Mouse (Mus musculus) cerebellum, postnatal 14 days (tissue): ENCODE data around the gene Gm43738.
"Not testable (repeated sequence)": the region's sequence is repeated elsewhere in the genome, so short reads cannot be mapped to it uniquely, and the experiment has no call there.

Experiments
- DNase-seq, 2 experiments: peaks; one replicate each; pipeline ENCODE4 v3.0.0; 2021; ENCODE audit warnings: mixed read lengths in 2 of 2

Gene Gm43738

DNA sequence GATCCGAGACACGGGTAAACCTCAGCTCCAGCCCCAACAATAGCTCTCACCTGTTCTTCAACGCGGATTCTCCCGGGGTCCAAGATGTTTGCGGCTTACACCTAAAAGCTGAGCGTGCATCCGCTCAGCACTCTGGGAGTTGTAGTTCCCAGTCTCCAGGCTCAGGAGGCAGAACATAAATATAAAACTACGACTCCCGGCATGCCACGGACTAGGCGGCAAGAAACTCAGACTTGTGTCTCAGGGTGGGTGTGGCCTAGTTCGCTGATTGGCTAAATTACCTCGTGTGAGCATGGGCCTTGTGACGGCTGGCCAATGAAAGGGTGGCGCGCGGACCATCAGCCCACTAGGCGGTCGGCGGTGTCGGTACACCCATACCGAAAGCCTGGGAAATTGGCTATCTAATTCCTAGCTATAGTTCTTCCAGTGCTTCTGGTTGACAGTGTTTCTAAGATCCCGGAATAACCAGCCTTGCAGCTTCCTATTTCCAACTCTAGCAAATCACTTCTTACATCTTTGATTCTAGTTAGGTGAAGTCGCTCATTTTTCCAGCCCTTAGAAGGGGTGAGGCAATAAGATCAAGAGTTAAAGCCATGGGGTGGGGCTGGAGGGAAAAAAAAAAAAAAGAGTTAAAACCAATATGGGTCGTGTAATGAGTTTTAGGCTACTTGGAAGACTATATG, 1.1 kb upstream of the Gm43738 start, which contains the start of gene Fdps:
Gene Fdps (minus strand): TSS at position 148 of the 683 bp plus-strand sequence.
- DNase-seq = peak; percentile 95 to 97

DNA sequence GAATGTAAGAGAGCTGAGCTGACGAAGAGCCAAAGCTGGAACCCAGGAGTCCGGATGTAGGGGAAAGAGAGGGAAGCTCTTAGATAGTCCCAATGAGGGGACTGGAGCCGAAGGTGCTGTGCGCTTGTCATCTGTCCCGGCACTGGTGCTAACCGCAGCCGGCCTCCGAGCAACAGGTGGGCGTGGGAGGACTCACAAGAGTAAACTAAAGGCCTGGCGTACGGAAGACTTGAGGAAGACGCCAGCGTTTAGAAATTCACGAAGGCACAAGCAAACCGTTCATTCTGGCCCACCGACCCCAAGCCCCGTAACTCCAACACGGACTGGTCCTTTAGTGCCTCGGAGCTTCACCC, 536 bp upstream of the Gm43738 start:
- DNase-seq = peak in 1 of 2 experiments; percentile 67

DNA sequence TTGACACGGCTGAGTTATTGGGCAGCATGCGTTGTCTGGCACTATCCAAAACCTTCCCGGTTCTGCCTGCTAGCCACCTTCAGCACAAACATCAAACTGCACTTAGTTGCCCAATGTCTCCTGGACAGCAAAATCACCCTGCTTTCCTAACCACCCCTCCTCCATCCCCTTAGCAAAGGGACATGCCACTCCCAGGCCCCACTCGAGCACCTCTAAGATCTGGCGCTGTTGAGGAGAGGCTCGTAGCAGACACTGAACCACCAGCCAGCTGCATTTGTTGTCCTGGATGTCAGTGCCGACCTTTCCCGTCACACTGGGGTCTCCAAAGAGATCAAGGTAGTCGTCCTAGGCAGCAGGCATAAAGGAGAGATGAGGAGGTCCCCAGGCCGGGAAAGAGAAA, 6.9 kb downstream of the Gm43738 start:
- no peak for DNase-seq

DNA sequence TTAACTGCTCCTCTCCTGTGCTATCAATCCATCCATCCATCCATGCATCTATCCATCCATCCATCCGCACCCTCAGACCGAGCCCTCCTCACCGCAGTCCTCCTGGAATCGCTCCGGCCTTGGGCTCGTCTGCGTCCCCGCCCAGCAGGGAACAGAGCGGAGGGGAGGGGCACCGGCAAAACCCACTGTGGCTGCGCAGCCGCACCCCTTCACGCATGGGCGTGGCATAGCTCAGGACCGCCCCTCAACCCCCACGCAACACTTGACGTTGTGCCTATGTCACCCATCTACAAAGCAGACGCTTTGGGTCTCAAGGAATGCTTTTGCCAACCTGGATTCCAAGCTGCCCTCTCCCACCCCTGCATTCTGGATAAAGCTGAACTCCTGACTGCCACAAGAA, 7.7 kb downstream of the Gm43738 start, which contains the start of gene Rusc1:
Gene Rusc1 (minus strand): TSS at position 137 of the 400 bp plus-strand sequence.
- DNase-seq = peak; percentile 97 to 98

DNA sequence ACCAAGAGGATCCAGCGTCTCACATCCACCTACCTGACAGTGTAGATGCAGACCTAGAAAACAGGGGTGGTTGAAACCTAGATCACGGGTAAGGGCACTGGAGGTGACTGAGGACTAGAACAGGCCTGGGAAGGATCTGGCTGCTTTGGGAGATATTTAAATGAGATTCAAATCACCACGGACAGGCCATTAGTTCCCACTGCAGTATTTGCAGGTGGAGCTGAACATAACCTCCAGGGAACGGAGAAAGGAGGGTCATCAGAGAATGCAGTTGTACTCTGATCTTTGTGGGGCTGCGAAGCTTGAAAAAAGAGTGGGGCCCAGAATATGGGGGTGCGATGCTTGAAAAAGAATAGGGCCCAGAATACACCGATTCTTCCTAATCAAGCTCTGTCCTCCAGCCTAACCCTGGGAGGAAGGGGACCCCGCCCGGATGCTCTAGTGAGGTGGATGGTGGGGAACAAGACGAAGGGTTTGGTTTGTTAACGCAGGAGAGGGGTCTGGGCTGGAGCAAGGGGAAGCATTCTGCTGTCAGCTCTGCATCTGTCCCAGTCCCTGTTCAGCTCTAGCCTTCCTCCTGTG, 8.3 kb downstream of the Gm43738 start:
- DNase-seq = no peak

DNA sequence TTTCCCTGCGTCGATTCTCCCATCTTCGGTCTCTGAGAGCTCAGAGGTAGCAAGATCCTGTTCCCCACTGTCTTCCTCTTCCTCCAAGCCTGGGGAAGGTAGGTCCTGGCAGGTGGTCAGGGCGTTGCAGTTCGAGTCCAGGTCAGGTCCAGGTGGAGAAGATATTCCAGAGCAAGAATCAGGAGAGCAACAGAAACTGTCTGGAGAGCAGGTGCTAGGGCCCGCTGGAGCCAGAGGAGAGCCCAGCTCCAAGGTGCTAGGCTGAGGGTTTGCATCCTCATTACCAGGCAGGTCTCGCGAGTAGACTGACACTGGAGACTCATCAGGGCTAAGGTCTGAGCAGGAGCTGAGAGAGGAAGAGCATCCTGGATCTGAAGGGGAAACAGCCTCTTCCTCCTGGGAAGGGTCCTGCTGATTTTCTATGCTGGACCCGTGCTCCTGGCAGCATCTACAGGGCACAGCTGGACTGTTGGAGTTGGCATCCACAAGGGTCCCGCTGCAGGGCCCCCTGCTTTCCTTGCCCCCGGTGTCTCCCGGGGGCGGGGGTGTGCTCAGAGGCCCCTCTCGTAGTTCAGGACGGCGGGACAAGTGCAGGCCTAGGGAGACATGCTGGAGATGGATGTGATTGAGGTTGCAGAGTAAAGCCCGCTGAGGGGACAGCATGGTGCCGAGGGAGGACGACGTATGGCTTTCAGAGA, 8.9 kb downstream of the Gm43738 start:
- DNase-seq = peak; percentile 48 to 50

DNA sequence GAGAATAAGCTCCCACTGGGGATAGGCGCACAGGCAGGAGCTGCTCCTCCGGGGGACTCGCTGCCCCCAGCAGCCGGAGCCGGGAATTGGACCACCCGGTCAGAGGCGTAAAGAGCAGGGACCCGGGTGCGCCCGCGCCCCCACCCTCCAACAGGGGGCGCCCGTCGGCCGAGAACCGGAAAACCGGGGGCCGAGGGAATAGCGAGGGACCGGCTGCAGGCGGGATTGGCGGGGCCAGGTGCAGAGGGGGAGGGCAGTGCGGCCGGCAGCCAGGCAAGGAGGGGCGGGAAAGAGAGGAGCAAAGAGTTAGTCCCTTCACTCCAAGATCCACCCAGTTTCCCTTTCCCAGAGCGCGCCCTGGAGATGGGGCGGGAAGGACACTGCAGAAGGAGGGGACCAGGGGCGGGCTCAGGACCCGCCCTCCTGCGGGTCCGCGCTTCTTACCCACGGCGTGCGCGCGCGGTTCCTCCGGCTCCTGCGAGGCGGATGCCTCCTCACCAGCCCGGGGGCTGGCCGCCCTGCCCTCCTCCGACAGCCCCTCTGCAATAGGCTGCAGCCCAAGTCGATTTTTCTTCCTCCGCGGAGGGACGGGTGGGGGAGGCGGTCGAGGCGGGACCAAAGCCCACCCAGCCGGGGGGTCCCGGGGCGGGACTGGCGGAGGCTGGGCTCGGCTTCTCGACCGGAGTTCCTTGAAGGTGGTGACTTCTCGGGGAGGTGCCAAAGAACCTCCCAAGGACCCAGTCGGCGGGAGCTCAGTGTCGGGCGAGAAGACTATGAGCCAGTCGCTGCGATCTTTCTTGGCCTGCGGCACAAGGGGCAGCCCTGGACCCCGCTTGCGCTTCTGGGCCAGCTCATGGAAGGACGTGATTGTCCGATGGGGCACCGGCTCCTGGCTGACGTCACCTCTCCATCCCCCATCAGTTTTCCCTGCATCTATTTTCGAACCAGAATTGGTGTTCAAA, 9.9 kb downstream of the Gm43738 start:
- DNase-seq = peak; percentile 90 to 91

DNA sequence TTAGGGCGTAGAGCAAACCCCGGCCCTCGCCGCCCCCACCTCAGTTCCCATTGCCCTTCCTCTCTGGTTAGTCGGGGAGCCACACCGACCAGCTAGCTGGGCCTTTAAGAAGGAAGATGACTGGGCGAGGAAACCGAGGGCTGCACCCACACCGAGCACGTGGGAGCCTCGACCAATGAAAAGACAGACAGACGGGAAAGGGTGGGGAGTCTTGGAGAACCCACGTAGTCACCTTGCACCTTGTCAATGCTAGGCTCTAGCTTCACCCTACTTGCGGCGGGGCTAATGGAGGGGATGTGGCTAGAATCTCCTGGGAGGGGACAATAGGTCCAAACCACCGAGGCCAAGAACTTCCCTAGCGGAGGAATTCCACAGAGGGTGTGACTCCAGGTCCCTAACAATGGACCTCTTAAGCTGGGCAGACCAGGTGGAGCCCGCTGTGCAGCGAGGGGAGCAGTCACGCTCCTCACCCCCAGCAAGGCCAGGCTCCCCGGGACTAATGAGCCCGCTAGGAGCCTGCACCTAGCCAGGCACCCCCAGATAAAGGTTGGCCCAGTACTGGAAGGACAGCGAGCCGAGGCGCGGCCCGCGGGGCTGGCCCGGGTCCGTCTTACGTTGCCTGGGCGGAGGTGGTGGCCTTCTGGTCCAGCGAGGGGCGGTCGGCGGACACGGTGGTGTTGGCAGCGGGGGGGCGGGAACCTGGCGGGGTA, 10.9 kb downstream of the Gm43738 start:
- peak; percentile 86 for DNase-seq

DNA sequence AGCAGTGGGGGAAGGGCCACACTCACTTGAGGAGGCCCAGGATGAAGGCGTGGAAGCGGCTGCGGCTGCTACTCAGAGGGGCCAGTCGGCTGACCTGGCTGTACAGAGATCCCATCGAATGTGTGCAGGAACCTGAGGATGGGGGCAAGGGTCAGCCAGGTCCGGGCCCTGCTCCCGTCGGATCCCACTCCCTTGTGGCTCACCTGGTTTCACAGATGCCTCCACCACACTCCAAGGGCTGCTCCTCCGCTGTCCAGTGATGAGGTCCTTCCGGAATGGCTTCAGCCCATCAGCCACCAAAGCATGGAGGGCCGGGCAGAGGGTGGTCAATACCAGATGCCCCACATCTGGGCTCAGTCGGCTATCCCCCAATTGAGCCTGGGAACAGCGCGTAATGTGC, 11.9 kb downstream of the Gm43738 start:
- no peak for DNase-seq

DNA sequence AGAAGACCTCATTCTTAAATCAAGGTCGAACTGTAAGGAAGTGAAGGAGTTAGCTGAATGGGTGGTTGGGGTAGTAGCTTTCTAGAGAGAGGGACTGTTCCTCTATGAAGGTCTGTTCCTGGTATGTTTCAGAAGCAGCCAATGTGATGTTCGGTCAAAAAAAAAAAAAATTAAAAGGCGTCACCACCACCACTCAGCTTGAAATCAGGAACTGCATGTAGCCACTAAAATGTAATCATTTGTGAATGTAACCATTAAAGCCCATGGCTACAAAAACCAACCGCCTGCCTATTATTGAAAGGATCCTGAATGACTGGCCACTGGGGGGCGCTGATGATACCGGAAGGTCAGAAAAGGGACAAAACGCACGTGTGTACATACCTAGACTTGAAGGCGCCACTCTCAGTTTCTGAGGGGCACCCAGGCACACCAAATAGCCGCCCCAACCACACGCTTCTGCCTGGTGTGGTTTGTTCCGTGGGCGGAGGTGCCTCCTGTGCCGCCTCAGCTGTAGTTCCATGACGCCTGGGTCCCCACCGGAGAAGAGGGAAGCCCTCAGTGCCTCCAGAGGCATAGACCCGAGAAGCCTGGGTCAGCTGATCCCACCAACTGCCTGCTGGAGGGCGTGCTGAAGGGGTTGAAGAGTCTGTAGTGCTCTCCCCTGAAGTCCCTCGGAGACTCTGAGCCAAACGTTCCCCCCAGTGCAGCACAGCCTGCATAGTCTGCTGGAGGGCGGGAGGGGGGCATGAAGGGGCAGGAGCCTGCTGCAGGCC, 13.4 kb downstream of the Gm43738 start:
- DNase-seq = peak; percentile 85 to 97

DNA sequence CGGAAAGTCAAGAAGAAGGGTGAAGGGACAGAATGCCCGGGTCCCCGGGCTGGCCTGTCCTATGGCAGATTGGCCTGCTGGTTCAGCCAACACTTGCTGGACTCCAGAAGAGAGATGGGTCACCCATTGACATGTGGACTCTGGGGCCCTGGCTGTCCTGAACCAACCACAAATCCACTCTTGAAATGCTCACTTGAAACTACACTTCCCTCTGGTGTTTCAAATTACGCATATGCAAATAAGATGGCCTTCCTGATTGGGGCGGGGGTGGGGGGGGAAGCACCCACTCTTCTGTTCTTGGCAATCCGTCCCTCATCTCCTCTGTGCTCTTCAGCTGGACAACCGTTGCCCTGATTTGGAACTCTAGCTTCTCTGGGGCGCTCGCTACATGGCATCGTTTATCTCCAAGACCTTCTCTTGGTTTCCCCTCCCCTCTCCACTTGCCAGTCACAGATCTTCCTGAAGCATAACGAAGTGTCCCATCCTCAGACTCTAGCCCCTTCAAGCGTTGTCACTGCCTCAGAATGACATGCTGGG, 16.2 kb downstream of the Gm43738 start:
- DNase-seq = no peak

DNA sequence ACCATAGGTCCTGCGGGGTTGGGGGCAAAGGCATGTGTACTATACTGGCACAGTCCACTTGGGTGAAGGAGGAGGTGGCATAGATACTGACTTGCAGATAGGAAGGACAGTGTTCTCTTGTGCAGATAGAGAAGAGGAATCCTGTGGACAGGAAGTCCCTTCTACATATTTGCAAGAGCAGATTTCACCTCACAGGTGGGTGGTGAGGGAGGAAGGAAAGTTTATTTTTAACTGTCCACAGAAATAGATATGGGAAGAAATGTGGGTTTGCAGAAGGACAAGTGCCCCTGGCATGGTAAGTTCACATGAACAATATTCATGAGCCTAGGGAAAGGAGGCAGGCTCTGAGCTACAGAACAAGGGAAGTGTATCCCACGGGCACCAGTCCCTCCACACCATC, 16.8 kb downstream of the Gm43738 start:
- no peak for DNase-seq

DNA sequence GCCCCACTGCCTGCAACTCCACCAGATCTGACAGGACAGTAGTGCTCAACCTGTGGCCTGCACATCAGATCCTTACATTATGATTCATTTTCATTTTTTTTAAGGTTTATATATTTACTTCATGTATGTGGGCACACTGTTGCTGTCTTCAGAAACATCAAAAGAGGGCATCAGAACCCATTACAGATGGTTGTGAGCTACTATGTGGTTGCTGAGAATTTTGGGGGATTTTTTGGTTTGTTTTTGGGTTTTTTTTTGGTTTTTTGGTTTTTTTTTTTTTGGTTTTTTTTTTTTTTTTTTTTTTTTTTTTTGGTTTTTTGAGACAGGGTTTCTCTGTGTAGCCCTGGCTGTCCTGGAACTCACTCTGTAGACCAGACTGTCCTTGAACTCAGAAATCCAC, 18.6 kb downstream of the Gm43738 start:
- not testable (repeated sequence) for DNase-seq

DNA sequence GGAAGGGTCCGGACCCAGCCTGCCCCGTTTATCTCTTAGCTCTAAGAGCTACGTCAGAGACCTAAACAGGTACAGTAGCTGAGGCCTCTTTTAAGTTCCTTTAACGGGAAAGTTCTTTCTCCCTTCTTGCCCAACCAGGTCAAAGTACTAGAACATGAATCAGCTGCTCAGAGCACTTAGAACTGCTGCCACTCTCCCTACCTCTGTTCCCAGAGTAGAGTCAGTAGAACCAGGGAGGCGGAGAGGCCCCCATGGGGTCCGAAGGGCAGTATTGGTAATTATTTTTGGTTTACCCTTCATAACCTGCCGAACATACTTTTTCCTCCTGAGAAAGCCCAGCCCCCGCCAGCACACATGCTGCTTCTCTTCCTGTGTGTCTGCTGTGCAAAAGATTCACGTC, 23.5 kb downstream of the Gm43738 start:
- DNase-seq = no peak

DNA sequence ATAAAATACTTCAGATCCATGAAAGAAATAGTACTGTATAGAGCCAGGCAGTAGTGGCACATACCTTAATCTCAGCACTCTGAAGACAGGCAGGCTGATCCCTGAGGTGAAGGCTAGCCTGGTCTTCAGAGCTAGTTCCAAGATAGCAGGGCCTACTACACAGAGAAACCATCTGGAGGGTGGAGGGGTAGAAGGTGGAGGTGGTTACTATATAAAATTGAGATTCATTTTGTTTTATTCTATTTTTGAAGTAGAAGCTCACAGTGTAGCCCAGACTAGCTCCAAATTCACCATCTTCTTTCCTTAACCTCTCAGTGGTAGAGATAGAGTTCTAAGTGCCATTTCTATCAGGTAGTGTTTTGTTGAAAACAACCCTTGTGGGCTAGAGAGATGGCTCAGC, 33.6 kb downstream of the Gm43738 start:
- no peak for DNase-seq

DNA sequence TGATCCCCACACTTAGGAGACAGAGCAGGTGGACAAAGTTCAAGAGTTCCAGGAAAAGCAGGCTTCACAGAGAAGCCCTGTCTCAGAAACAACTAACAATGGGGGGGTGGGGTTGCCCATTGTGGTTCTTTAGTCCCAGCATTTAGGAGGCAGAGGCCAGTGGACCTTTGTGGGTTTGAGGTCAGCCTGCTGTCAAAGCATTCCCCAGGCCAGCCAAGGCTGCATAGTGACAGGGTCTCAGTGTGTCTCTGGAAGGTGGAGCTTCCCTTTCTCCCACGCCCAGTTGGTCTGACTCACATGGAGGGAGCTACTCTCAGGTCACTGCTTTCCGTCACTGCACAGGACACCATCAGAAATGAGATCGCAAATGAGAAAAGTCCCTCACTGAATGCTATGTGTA, 39.2 kb downstream of the Gm43738 start:
- DNase-seq = no peak

DNA sequence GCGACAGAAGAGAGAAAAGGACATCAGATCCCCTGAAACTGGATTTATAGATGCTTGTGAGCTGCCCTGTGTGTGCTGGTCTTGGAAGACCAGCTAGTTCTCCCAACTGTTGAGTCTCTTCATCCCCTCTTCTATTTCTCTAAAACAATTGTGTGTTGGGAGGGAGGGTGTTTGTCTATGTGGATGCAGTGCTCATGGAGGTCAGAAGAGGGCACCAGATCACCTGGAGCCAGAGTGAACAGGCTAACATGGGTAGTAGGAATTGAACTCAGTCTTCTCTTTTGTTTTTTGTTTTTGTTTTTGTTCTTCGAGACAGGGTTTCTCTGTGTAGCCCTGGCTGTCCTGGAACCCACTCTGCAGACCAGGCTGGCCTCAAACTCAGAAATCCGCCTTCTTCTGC, 42.1 kb downstream of the Gm43738 start:
- peak; percentile 48 to 58 for DNase-seq

DNA sequence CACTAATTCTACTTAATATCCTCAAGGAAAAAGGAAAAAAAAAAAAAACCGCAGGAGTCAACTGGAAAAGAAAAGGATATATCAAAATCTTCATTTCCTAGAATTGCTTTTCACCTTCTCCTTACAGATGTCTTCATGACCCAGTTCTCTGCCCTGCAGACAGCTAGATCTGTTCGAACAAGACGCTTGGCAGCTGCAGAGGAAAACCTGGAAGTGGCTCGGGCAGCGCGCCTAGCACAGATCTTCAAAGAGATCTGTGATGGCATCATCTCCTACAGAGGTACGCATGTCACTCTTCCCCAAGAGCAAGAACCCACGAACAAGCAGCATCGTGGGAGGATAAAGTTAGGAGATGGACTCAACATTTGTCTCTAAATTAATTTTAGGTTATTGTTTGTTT, 42.5 kb downstream of the Gm43738 start:
- DNase-seq = no peak

DNA sequence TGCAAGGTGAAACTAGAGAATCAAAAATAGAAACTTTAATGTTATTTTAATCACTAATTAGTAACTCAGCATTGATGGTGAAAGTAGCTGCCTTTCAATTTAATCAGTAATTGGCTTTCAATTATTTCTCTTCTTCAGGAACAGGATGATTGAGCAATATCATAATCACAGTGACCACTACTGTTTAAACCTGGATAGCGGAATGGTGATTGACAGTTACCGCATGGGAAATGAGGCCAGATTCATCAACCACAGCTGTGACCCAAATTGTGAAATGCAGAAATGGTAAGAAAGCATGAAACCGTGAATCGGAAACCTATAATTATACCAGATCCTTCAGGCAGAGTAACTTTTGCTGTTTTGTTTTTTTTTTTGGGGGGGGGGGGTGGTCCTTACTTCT, 57.5 kb downstream of the Gm43738 start:
- no peak for DNase-seq
